Mouse (Mus musculus) lung, adult 2 months (tissue): ENCODE measurements around the gene Taf1c. TPM values are rescaled to one million over a fixed set of nuclear protein-coding genes. Genes with fewer than 3 reads are reported as not detected.

Experiments used
- DNase-seq: peaks from one replicate; pipeline ENCODE4 v3.0.0; 2022
- H3K4me1 ChIP-seq: fragments of 200-500 bp; 2 replicates; pipeline ENCODE4 v1.6.1; 2011; ENCODE audit warnings: low read length; ENCODE audit not compliant: control insufficient read depth, insufficient read depth
- H3K4me3 ChIP-seq: fragments of 200-500 bp; replicated peaks from 2 replicates; pipeline ENCODE3; 2011; ENCODE audit warnings: low read depth, mild to moderate bottlenecking, control low read depth, low read length; ENCODE audit errors: extremely low read depth
- CTCF ChIP-seq: fragments of 200-500 bp; IDR thresholded peaks from 2 replicates; pipeline ENCODE4 v1.5.1; 2011; ENCODE audit warnings: mild to moderate bottlenecking, low read length, control low read depth; ENCODE audit not compliant: insufficient read depth
- POLR2A ChIP-seq: fragments of 200-500 bp; IDR thresholded peaks from 2 replicates; pipeline ENCODE4 v1.6.1; 2011; ENCODE audit warnings: low read depth, mild to moderate bottlenecking, control low read depth, low read length, borderline replicate concordance; ENCODE audit errors: extremely low read depth
- WGBS: fragments of 180-500 bp; shearing (Covaris S2); methylation state at CpG from one replicate; pipeline ENCODE4 v1.1.7; 2018; 5-methylcytosine and 5-hydroxymethylcytosine counted together
- polyA plus RNA-seq: library from polyadenylated mRNA; depleted of rRNA; stranded (reverse); fragments of >200 nt; gene quantifications from 2 replicates; pipeline ENCODE4 v1.2.3, GENCODE M21; 2012

Taf1c gene
- polyA plus RNA-seq, 1 experiment, result 17.6 TPM

GRCm38 (mm10) chr8:119635958-119636357 lies 30.9 kb upstream of the Taf1c start:
- Histone ChIP-seq H3K4me3 (no peak overlapping the region), H3K4me1 (peaks cover 5% of the 10 kb centered on the region)
- TF ChIP-seq CTCF, result no peak
- TF ChIP-seq POLR2A, result no peak
- DNase-seq, result no peak
- 52% methylated on average over 2 of the region's 2 CpGs for WGBS

- TF ChIP-seq CTCF, result no peak
- no peak for TF ChIP-seq POLR2A
- H3K4me1 ChIP-seq, result peaks cover 5% of the 10 kb centered on the region
- no peak for DNase-seq
- WGBS, result 13% methylated on average over 6 of the region's 6 CpGs
- no peak within 1 kb of the TSS for H3K4me3 ChIP-seq
Observed at GRCm38 (mm10) chr8:119635378-119635777, 30.4 kb upstream of the Taf1c start, which contains the start of gene Kcng4. Gene Kcng4 (minus strand): TSS chr8:119635680.

- 17% methylated on average over 14 of the region's 14 CpGs for WGBS
- Histone ChIP-seq H3K4me1 (peaks cover 5% of the 10 kb centered on the region), H3K4me3 (no peak overlapping the region)
- no peak for DNase-seq
- TF ChIP-seq CTCF, result no peak
- TF ChIP-seq POLR2A, result no peak
Observed at GRCm38 (mm10) chr8:119634616-119635336, 29.8 kb upstream of the Taf1c start.

DNA sequence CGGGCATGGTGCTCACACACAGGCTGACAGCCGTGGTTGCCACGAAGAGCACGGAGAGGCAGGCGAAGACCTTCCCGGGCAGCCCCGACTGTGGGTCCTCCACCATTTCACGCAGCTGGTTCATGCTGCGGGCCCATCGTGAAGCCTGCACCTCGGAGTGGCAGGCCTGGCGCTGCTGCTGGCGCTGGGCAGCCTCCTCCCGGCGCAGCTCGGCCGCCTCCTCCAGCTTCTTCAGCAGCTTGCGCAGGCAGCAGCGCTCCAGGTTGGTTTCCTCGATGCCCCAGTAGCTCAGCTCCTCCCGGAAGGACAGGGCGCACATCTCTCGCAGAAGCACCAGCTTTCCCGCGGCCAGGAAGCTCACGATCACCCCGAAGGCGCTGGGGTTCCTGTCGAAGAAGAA lies 27.9 kb upstream of the Taf1c start:
- TF ChIP-seq POLR2A (no peak), CTCF (no peak)
- DNase-seq, result no peak
- no peak overlapping the region for H3K4me3 ChIP-seq
- WGBS, result 55% methylated on average over 29 of the region's 29 CpGs
- H3K4me1 ChIP-seq, result peaks cover 5% of the 10 kb centered on the region

- TF ChIP-seq POLR2A (no peak), CTCF (no peak)
- Histone ChIP-seq H3K4me1 (peaks cover 5% of the 10 kb centered on the region), H3K4me3 (no peak overlapping the region)
- 80% methylated on average over 9 of the region's 9 CpGs for WGBS
- DNase-seq, result no peak
Observed at GRCm38 (mm10) chr8:119632246-119632645, 27.2 kb upstream of the Taf1c start.

- 59% methylated on average over 3 of the region's 3 CpGs for WGBS
- no peak for TF ChIP-seq CTCF
- TF ChIP-seq POLR2A, result no peak
Observed at GRCm38 (mm10) chr8:119630841-119631240, 25.8 kb upstream of the Taf1c start.

GRCm38 (mm10) chr8:119627613-119628359 lies 22.8 kb upstream of the Taf1c start:
- Histone ChIP-seq H3K4me1 (no peaks in the 10 kb centered on the region), H3K4me3 (no peak overlapping the region)
- DNase-seq, result no peak
- WGBS, result 38% methylated on average over 10 of the region's 10 CpGs
- TF ChIP-seq POLR2A (no peak), CTCF (no peak)

More at GRCm38 (mm10) chr8:119630841-119631240, 25.8 kb upstream of the Taf1c start:
- no peak overlapping the region for H3K4me3 ChIP-seq
- no peak for DNase-seq
- peaks cover 4% of the 10 kb centered on the region for H3K4me1 ChIP-seq

- no peak for TF ChIP-seq POLR2A
- TF ChIP-seq CTCF, result no peak
- H3K4me1 ChIP-seq, result no peaks in the 10 kb centered on the region
- 90% methylated on average over 7 of the region's 7 CpGs for WGBS
- DNase-seq, result no peak
- H3K4me3 ChIP-seq, result no peak overlapping the region
Observed at GRCm38 (mm10) chr8:119627199-119627598, 22.2 kb upstream of the Taf1c start.

DNA sequence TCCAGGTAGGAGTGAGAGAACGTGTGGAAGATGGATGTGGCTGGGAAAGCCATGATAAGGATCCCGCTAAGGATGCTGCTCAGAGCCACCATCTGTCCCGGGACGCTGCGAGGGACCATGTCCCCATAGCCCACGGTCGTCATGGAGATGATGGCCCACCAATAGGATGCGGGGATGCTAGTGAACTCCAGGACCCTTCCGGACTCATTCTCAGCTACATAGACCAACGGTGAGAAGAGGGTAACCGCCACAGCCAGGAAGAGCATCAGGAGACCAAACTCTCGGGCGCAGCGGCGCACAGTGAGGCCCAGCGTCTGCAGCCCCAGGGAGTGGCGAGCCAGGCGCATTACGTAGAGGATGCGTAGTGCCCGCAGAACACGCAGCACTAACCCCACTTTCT lies 20.8 kb upstream of the Taf1c start:
- Histone ChIP-seq H3K4me3 (no peak overlapping the region), H3K4me1 (no peaks in the 10 kb centered on the region)
- no peak for DNase-seq
- TF ChIP-seq POLR2A (no peak), CTCF (no peak)
- WGBS, result 82% methylated on average over 22 of the region's 22 CpGs
